ENCODE assay signal across 11 mouse cellular contexts in genomic region chr11:46301579-46302248, GRCm38 (mm10). TPM values are rescaled to one million over a fixed set of nuclear protein-coding genes. Genes with fewer than 3 reads are reported as not detected.
DNase-seq lines count a peak whose midpoint lies in the region; ATAC-seq and TF ChIP-seq lines count a peak whose summit lies in the region.
"Had no signal": no experiment of that assay in that cellular context is flagged by ENCODE, and none has a peak within 500 bp of the region (broad histone marks: within the 10 kb centered on the region; RNA-seq: fewer than 3 reads in every experiment).

No protein-coding gene starts in this region.

- peak; percentile 64 for ATAC-seq in frontal cortex, adult (ENCODE audit: low TSS enrichment)

- H3K4me3 ChIP-seq in left cerebral cortex, adult 2 months: no peak overlapping the region
- H3K4me3 ChIP-seq in cortical plate, adult 2 months (ENCODE audit: insufficient read depth, low read length): no peak overlapping the region
- H3K4me3 ChIP-seq: limb, embryonic 15.5 days; myocyte had no signal

- DNase-seq in frontal cortex, postnatal 25 days (ENCODE audit: low spot score in 2 of 2): no peak
- DNase-seq in left cerebral cortex, adult 2 months (ENCODE audit: extremely low spot score in 1 of 2, low spot score in 2 of 2): peak; percentile 56 to 65
- DNase-seq in left cerebral cortex, adult 11 months (ENCODE audit: low spot score): no peak
- peak; percentile 54 to 88 for DNase-seq in left cerebral cortex, postnatal 25 days (ENCODE audit: low spot score in 2 of 2)
- DNase-seq in adrenal gland, postnatal 4 days (ENCODE audit: low spot score in 2 of 2): no peak
- DNase-seq: lung, embryonic 14.5 days had no signal

- intact Hi-C loops in left cerebral cortex, adult 2 months (cut with DNase I): loop anchor here (2.0 kb wide), 3 partner anchors 13 to 129 kb away; no protein-coding TSS in a partner anchor
- intact Hi-C loops in left cerebral cortex, postnatal 25 days (cut with DNase I): loop anchor here (1.0 to 2.0 kb wide), 3 partner anchors 13 to 130 kb away; no protein-coding TSS in a partner anchor

- TF ChIP-seq POLR2A in cortical plate, adult 2 months (IDR thresholded peaks at IDR 0.05; ENCODE audit: extremely low read depth, insufficient read depth, low read length): no peak

- peak overlapping the region; percentile 91 for H3K27ac ChIP-seq in left cerebral cortex, adult 2 months
- peak overlapping the region; percentile 39; the same call in 1 of the 2 replicates for H3K27ac ChIP-seq in cortical plate, adult 2 months (ENCODE audit: insufficient read depth, low read length)
- H3K27ac ChIP-seq: hindbrain, embryonic 14.5 days; limb, embryonic 15.5 days had no signal

- peak; percentile 26; the same call in 1 of the 2 replicates for TF ChIP-seq CTCF in left cerebral cortex, adult 2 months (IDR thresholded peaks at IDR 0.05)
- no peak; the same call in 1 of the 2 replicates for TF ChIP-seq CTCF in cortical plate, adult 2 months (IDR thresholded peaks at IDR 0.05; ENCODE audit: extremely low read depth, insufficient read depth, low read length)

- H3K4me1 ChIP-seq in cortical plate, adult 2 months (ENCODE audit: control insufficient read depth, insufficient read depth, low read length): peaks cover 26% of the 10 kb centered on the region

RNA-seq across cellular contexts. Expression of gene Cyfip2, which starts 10.9 kb away (rescaled TPM):
- 100 to 1,000 TPM; 606 to 614 TPM for total RNA-seq in left cerebral cortex, adult 2 months (2021)
- polyA plus RNA-seq in cortical plate, adult 2 months (2012; rRNA removed): 273 and 275 TPM in 2 replicates
- 100 to 1,000 TPM; 510 to 532 TPM for total RNA-seq in left cerebral cortex, postnatal 25 days (2021)
- total RNA-seq in adrenal gland, postnatal 4 days (2021): 10 to 100 TPM; 55.8 to 56.7 TPM

Comparison
In these comparisons a context has a peak if more than half of its experiments do, and no peak if none do; other contexts are left out.
1. DNase-seq: peak in left cerebral cortex, adult 2 months (2 of 2) and left cerebral cortex, postnatal 25 days (2 of 2); none in frontal cortex, postnatal 25 days (0 of 2), left cerebral cortex, adult 11 months (single experiment) and adrenal gland, postnatal 4 days (0 of 2).
2. RNA of gene Cyfip2, which starts 10.9 kb away (total RNA-seq): 606 to 614 TPM in left cerebral cortex, adult 2 months and 510 to 532 TPM in left cerebral cortex, postnatal 25 days; 55.8 to 56.7 TPM in adrenal gland, postnatal 4 days; every median in the first group is over 4 times any median in the second.